Mouse (Mus musculus) megakaryocyte, embryonic 14.5 days (primary cell): ENCODE data around the gene Psmb11.

Experiments used
- FLI1 ChIP-seq: IDR thresholded peaks from 2 replicates; pipeline ENCODE4 v1.6.1; 2012; ENCODE audit warnings: low read length, inconsistent platforms, mixed read lengths
- GATA1 ChIP-seq: IDR thresholded peaks from 3 replicates; pipeline ENCODE4 v1.6.1; 2012; ENCODE audit warnings: mixed read lengths, low read length, inconsistent platforms, borderline replicate concordance

GRCm38 (mm10) chr14:54669381-54669780 lies 48.1 kb downstream of the Psmb11 start:
- TF ChIP-seq GATA1 (no peak), FLI1 (no peak)
